Mouse (Mus musculus) forebrain, embryonic 16.5 days (tissue): ENCODE results near the gene Klf16. TPM values are rescaled to one million over a fixed set of nuclear protein-coding genes. Genes with fewer than 3 reads are reported as not detected.

ENCODE experiments used
- ATAC-seq: fragments of 200-750 bp; cut with Nextera tagmentation; 2 replicates; pipeline ENCODE4 v1.8.0; 2017; ENCODE audit warnings: mild to moderate bottlenecking, moderate library complexity
- H3K27ac ChIP-seq: fragments of 300-500 bp; sonication (generic); 2 replicates; pipeline ENCODE4 v1.5.1; 2014; ENCODE audit warnings: low read length, control low read depth
- H3K27me3 ChIP-seq: fragments of 300-500 bp; sonication (generic); replicated peaks from 2 replicates; pipeline ENCODE4 v1.6.1; 2014; ENCODE audit warnings: low read length; ENCODE audit not compliant: control insufficient read depth, insufficient read depth
- H3K36me3 ChIP-seq: fragments of 300-500 bp; sonication (generic); 2 replicates; pipeline ENCODE4 v1.6.1; 2014; ENCODE audit not compliant: control insufficient read depth, insufficient read depth
- H3K4me1 ChIP-seq: fragments of 300-500 bp; sonication (generic); replicated peaks from 2 replicates; pipeline ENCODE4 v1.6.1; 2014; ENCODE audit warnings: low read length; ENCODE audit not compliant: control insufficient read depth, insufficient read depth
- H3K4me2 ChIP-seq: fragments of 300-500 bp; sonication (generic); 2 replicates; pipeline ENCODE4 v1.6.1; 2014; ENCODE audit warnings: mild to moderate bottlenecking, low read length, control low read depth
- H3K4me3 ChIP-seq: fragments of 300-500 bp; sonication (generic); replicated peaks from 2 replicates; pipeline ENCODE4 v1.5.1; 2014; ENCODE audit warnings: mild to moderate bottlenecking, low read length, control low read depth
- H3K9ac ChIP-seq: fragments of 300-500 bp; sonication (generic); replicated peaks from 2 replicates; pipeline ENCODE4 v1.6.1; 2014; ENCODE audit warnings: low read depth, low read length, control low read depth
- H3K9me3 ChIP-seq: fragments of 300-500 bp; sonication (generic); 2 replicates; pipeline ENCODE4 v1.6.1; 2016; ENCODE audit warnings: low read length; ENCODE audit not compliant: control insufficient read depth
- WGBS: fragments of 180-500 bp; shearing (Covaris S2); extraction: QIAGEN DNeasy Blood & Tissue Kit; methylation state at CpG from one replicate; pipeline ENCODE4 v1.1.7; 2014; 5-methylcytosine and 5-hydroxymethylcytosine counted together
- polyA plus RNA-seq: library from polyadenylated mRNA; unstranded; fragments of >200 nt; fragmentation: Nextera tagmentation; extraction: Ambion mirVana; gene quantifications from 2 replicates; pipeline ENCODE4 v1.2.1, GENCODE M21; 2015

Klf16 gene
- polyA plus RNA-seq, result 9.2 and 10.1 TPM in 2 replicates

GRCm38 (mm10) chr10:80577195-80578130, at the start of gene Klf16:
Gene Klf16, minus strand, starts transcription at chr10:80577321.
- Histone ChIP-seq H3K4me3 (peak within 1 kb of the TSS; percentile 70), H3K9me3 (no peaks in the 10 kb centered on the region), H3K4me2 (peak within 1 kb of the TSS; percentile 87), H3K27ac (peak within 1 kb of the TSS; percentile 89), H3K4me1 (peaks cover 40% of the 10 kb centered on the region), H3K27me3 (no peaks in the 10 kb centered on the region), H3K36me3 (no peaks in the 10 kb centered on the region), H3K9ac (peak within 1 kb of the TSS; percentile 65)
- peak; percentile 78 for ATAC-seq
- under 1% methylated on average over 86 of the region's 97 CpGs for WGBS

GRCm38 (mm10) chr10:80625764-80626163, 48.6 kb upstream of the Klf16 start:
- H3K9me3 ChIP-seq, result no peaks in the 10 kb centered on the region
- whole genome bisulfite sequencing, result 89% methylated on average over 4 of the region's 4 CpGs
- H3K4me2 ChIP-seq, result no peak overlapping the region
- H3K36me3 ChIP-seq, result no peaks in the 10 kb centered on the region
- peaks cover 28% of the 10 kb centered on the region for H3K4me1 ChIP-seq
- ATAC-seq, result no peak
- no peak overlapping the region for H3K4me3 ChIP-seq
- H3K27ac ChIP-seq, result no peak overlapping the region
- H3K9ac ChIP-seq, result no peak overlapping the region
- no peaks in the 10 kb centered on the region for H3K27me3 ChIP-seq

- Histone ChIP-seq H3K9me3 (no peaks in the 10 kb centered on the region), H3K36me3 (no peaks in the 10 kb centered on the region), H3K4me3 (peak overlapping the region; percentile 66), H3K27ac (peak overlapping the region; percentile 63), H3K27me3 (no peaks in the 10 kb centered on the region), H3K4me1 (peaks cover 28% of the 10 kb centered on the region), H3K4me2 (peak overlapping the region; percentile 80), H3K9ac (peak overlapping the region; percentile 92)
- 17% methylated on average over 15 of the region's 15 CpGs for WGBS
- ATAC-seq, result no peak
Measured at GRCm38 (mm10) chr10:80623457-80624191, 46.5 kb upstream of the Klf16 start.

GRCm38 (mm10) chr10:80622661-80623456, 45.7 kb upstream of the Klf16 start, which contains the start of gene Csnk1g2:
Gene Csnk1g2, plus strand, starts transcription at chr10:80622838.
- H3K9ac ChIP-seq, result peak within 1 kb of the TSS; percentile 92
- under 1% methylated on average over 80 of the region's 85 CpGs for WGBS
- no peak for ATAC-seq
- no peaks in the 10 kb centered on the region for H3K36me3 ChIP-seq
- no peaks in the 10 kb centered on the region for H3K9me3 ChIP-seq
- H3K4me3 ChIP-seq, result peak within 1 kb of the TSS; percentile 66
- H3K4me1 ChIP-seq, result peaks cover 28% of the 10 kb centered on the region
- H3K27ac ChIP-seq, result peak within 1 kb of the TSS; percentile 99
- H3K4me2 ChIP-seq, result peak within 1 kb of the TSS; percentile 86
- no peaks in the 10 kb centered on the region for H3K27me3 ChIP-seq

GRCm38 (mm10) chr10:80621940-80622660, 45.0 kb upstream of the Klf16 start:
- peaks cover 26% of the 10 kb centered on the region for H3K4me1 ChIP-seq
- peak overlapping the region; percentile 66 for H3K4me3 ChIP-seq
- H3K27me3 ChIP-seq, result no peaks in the 10 kb centered on the region
- H3K9ac ChIP-seq, result peak overlapping the region; percentile 70
- peak overlapping the region; percentile 86 for H3K4me2 ChIP-seq
- peak overlapping the region; percentile 99 for H3K27ac ChIP-seq
- H3K9me3 ChIP-seq, result no peaks in the 10 kb centered on the region
- no peaks in the 10 kb centered on the region for H3K36me3 ChIP-seq
- WGBS, result under 1% methylated on average over 64 of the region's 64 CpGs
- peak; percentile 96 for ATAC-seq

- ATAC-seq, result no peak
- Histone ChIP-seq H3K27ac (peak overlapping the region; percentile 99), H3K9me3 (no peaks in the 10 kb centered on the region), H3K4me1 (peaks cover 26% of the 10 kb centered on the region), H3K27me3 (no peaks in the 10 kb centered on the region), H3K36me3 (no peaks in the 10 kb centered on the region), H3K4me2 (peak overlapping the region; percentile 86), H3K4me3 (peak overlapping the region; percentile 66), H3K9ac (peak overlapping the region; percentile 70)
- 4% methylated on average over 9 of the region's 9 CpGs for whole genome bisulfite sequencing
Measured at GRCm38 (mm10) chr10:80621690-80621939, 44.5 kb upstream of the Klf16 start.

- Histone ChIP-seq H3K27me3 (no peaks in the 10 kb centered on the region), H3K9ac (peak overlapping the region; percentile 70), H3K4me2 (peak overlapping the region; percentile 86), H3K9me3 (no peaks in the 10 kb centered on the region), H3K36me3 (no peaks in the 10 kb centered on the region), H3K4me1 (peaks cover 26% of the 10 kb centered on the region), H3K4me3 (peak overlapping the region; percentile 66), H3K27ac (peak overlapping the region; percentile 99)
- 56% methylated on average over 16 of the region's 16 CpGs for WGBS
- no peak for ATAC-seq
Measured at GRCm38 (mm10) chr10:80620796-80621689, 43.9 kb upstream of the Klf16 start.

GRCm38 (mm10) chr10:80620365-80620764, 43.2 kb upstream of the Klf16 start:
- WGBS, result 84% methylated on average over 9 of the region's 9 CpGs
- Histone ChIP-seq H3K4me2 (no peak overlapping the region), H3K36me3 (0 out of 2 replicates have a peak, but pooled peaks cover 2% of the 10 kb centered on the region), H3K9ac (no peak overlapping the region), H3K4me1 (peaks cover 26% of the 10 kb centered on the region), H3K4me3 (no peak overlapping the region), H3K27me3 (no peaks in the 10 kb centered on the region), H3K9me3 (no peaks in the 10 kb centered on the region), H3K27ac (no peak overlapping the region)
- ATAC-seq, result no peak
